Mouse (Mus musculus) small intestine, adult 2 months (tissue): Measurements from ENCODE around the gene H2al2b. TPM values are rescaled to one million over a fixed set of nuclear protein-coding genes. Genes with fewer than 3 reads are reported as not detected.
"Not testable (repeated sequence)": the region's sequence is repeated elsewhere in the genome, so short reads cannot be mapped to it uniquely, and the experiment has no call there.

ENCODE experiments used
- H3K27ac ChIP-seq: fragments of 200-500 bp; 2 replicates; pipeline ENCODE4 v1.5.1; 2012; ENCODE audit warnings: low read depth, low read length, control low read depth, inconsistent platforms; ENCODE audit not compliant: insufficient read depth
- H3K27me3 ChIP-seq: fragments of 200-500 bp; 2 replicates; pipeline ENCODE4 v1.6.1; 2012; ENCODE audit warnings: mild to moderate bottlenecking, moderate library complexity, low read length, inconsistent platforms; ENCODE audit not compliant: control insufficient read depth, insufficient read depth
- H3K36me3 ChIP-seq: fragments of 200-500 bp; 2 replicates; pipeline ENCODE4 v1.6.1; 2012; ENCODE audit warnings: mild to moderate bottlenecking, low read length, control low read depth, inconsistent platforms; ENCODE audit not compliant: control insufficient read depth, insufficient read depth
- H3K4me1 ChIP-seq: fragments of 200-500 bp; 2 replicates; pipeline ENCODE4 v1.6.1; 2012; ENCODE audit warnings: low read length, inconsistent platforms, mixed read lengths; ENCODE audit not compliant: control insufficient read depth, insufficient read depth, insufficient read length
- H3K4me3 ChIP-seq: fragments of 200-500 bp; 2 replicates; pipeline ENCODE4 v1.5.1; 2012; ENCODE audit warnings: low read depth, mild to moderate bottlenecking, control low read depth, inconsistent platforms, low read length, moderate library complexity
- WGBS: fragments of 180-500 bp; shearing (Covaris S2); methylation state at CpG from one replicate; pipeline ENCODE4 v1.1.7; 2018; 5-methylcytosine and 5-hydroxymethylcytosine counted together
- polyA plus RNA-seq: library from polyadenylated mRNA; depleted of rRNA; stranded (reverse); fragments of >200 nt; gene quantifications from 2 replicates; pipeline ENCODE4 v1.2.3, GENCODE M21; 2012; rRNA removed

Gene H2al2b
- polyA plus RNA-seq: not detected in 2 replicates

- not testable (repeated sequence) for H3K4me3 ChIP-seq, H3K36me3 ChIP-seq, H3K27me3 ChIP-seq, H3K27ac ChIP-seq, H3K4me1 ChIP-seq
- WGBS: no CpG with 5 or more reads among the region's 4 CpGs
Observed at GRCm38 (mm10) chrY:2720574-2720973, at the start of gene H2al2b. TSS of gene H2al2b (minus strand) at chrY:2720674.

Other genes starting within 250 kb of the H2al2b start
- gene H2al2c, start 121.6 kb downstream of the H2al2b start, polyA plus RNA-seq: not detected in 2 replicates
- gene Sry, start 57.0 kb downstream of the H2al2b start, polyA plus RNA-seq: not detected in 2 replicates
- gene Gm4064, start 75.5 kb upstream of the H2al2b start, polyA plus RNA-seq: not detected in 2 replicates
- not detected in 2 replicates for gene Rbmy, start 110.0 kb upstream of the H2al2b start, polyA plus RNA-seq
- not detected in 2 replicates for gene Gm10256, start 110.0 kb upstream of the H2al2b start, polyA plus RNA-seq
- gene Gm10352, start 180.3 kb upstream of the H2al2b start, polyA plus RNA-seq: not detected in 2 replicates
- gene Gm29289, start 211.9 kb upstream of the H2al2b start, polyA plus RNA-seq: not detected in 2 replicates